Mouse (Mus musculus) forebrain, embryonic 14.5 days (tissue): ENCODE measurements at regions not wholly inside any gene's neighbourhood (a gene's known extent, or its start where the extent isn't known, plus 50 kb on each side); places are given as distances from the start of the nearest gene placed in this dataset.

ENCODE experiments used
- ATAC-seq: fragments of 200-750 bp; cut with Nextera tagmentation; 2 replicates; pipeline ENCODE4 v1.8.0; 2017; ENCODE audit warnings: mild to moderate bottlenecking, moderate library complexity
- DNase-seq: peaks from one replicate; pipeline ENCODE4 v3.0.0-alpha.2; 2015; ENCODE audit warnings: low spot score
- H3K27ac ChIP-seq: fragments of 300-500 bp; sonication (generic); 2 replicates; pipeline ENCODE4 v1.5.1; 2014; ENCODE audit warnings: low read depth, mild to moderate bottlenecking, control low read depth, low read length, moderate library complexity
- H3K27me3 ChIP-seq: fragments of 300-500 bp; sonication (generic); replicated peaks from 2 replicates; pipeline ENCODE4 v1.6.1; 2014; ENCODE audit warnings: low read length, control low read depth, mixed read lengths; ENCODE audit not compliant: control insufficient read depth, insufficient read depth
- H3K36me3 ChIP-seq: fragments of 300-500 bp; sonication (generic); 2 replicates; pipeline ENCODE4 v1.6.1; 2014; ENCODE audit warnings: low read length, control low read depth; ENCODE audit not compliant: control insufficient read depth, insufficient read depth
- H3K4me1 ChIP-seq: fragments of 300-500 bp; sonication (generic); 2 replicates; pipeline ENCODE4 v1.6.1; 2014; ENCODE audit warnings: antibody characterized with exemption, low read length, control low read depth; ENCODE audit not compliant: control insufficient read depth, insufficient read depth
- H3K4me2 ChIP-seq: fragments of 300-500 bp; sonication (generic); 2 replicates; pipeline ENCODE4 v1.6.1; 2014; ENCODE audit warnings: mild to moderate bottlenecking, control low read depth, low read length
- H3K4me3 ChIP-seq: fragments of 300-500 bp; sonication (generic); 2 replicates; pipeline ENCODE4 v1.5.1; 2014; ENCODE audit warnings: low read depth, low read length, control low read depth
- H3K9ac ChIP-seq: fragments of 300-500 bp; sonication (generic); 2 replicates; pipeline ENCODE4 v1.6.1; 2014; ENCODE audit warnings: mild to moderate bottlenecking, low read length, control low read depth, moderate library complexity
- H3K9me3 ChIP-seq: fragments of 300-500 bp; sonication (generic); replicated peaks from 2 replicates; pipeline ENCODE4 v1.6.1; 2016; ENCODE audit warnings: low read length, control low read depth, mixed read lengths; ENCODE audit not compliant: control insufficient read depth
- WGBS: fragments of 180-500 bp; shearing (Covaris S2); extraction: QIAGEN DNeasy Blood & Tissue Kit; methylation state at CpG from one replicate; pipeline ENCODE4 v1.1.7; 2014; 5-methylcytosine and 5-hydroxymethylcytosine counted together

- ATAC-seq (no peak), DNase-seq (peak; percentile 31)
- Histone ChIP-seq H3K36me3 (no peaks in the 10 kb centered on the region), H3K27ac (no peak overlapping the region; the same call in 1 of the 2 replicates), H3K9me3 (no peaks in the 10 kb centered on the region; the same call in 1 of the 2 replicates), H3K27me3 (no peaks in the 10 kb centered on the region), H3K4me2 (no peak overlapping the region), H3K4me3 (no peak overlapping the region), H3K9ac (no peak overlapping the region), H3K4me1 (no peaks in the 10 kb centered on the region)
- 35% methylated on average over 3 of the region's 3 CpGs for WGBS
Observed at GRCm38 (mm10) chr11:56627659-56628058, 383.5 kb upstream of the Gria1 start.

DNA sequence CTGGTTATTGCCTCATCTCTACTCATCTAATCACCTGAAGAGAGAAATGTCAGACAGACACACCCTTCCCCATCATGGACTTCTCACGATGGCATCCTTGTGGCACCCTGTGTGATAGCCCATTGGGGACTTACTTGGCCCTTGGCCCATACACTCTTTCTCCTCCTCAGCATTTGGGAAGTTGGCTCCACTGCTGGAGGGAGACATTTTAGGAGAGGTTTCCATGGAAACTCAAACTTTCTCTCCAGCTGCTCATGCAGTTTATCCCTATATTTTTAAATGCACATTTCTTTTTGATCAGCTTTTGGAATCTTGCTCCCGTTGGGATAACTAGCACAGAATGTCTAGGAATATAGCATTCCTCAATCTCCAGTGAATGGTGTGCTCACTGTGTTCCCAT, 377.7 kb upstream of the Gria1 start:
- WGBS: 81% methylated on average over 2 of the region's 2 CpGs
- ATAC-seq: no peak

DNA sequence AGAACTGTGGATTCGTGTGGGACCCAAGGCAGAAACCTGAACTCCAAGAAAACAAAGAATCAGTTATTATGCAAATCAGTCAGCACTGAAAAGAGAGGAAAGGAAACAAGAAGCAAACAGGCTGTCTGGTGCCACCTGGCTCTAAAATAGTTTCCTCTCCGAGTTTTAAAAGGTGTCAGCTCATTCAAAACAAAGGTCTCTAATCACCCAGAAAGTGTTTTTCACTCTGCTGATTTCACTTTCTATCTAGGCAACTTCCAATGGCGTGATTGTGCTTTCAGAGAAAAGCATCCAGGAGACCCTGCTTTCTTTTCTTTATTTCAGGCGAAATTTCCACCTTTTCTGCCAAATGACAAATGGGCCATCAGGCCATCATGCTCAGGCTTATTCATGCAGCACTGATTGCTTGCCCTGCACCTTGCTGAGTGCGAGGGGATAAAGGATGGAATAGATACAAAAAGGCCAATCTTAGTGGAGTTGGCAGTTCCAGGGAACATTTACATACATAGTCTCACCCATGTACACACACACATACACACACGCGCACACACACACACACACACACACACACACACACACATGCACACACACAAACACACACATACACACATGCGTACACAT, 374.5 kb upstream of the Gria1 start:
- Histone ChIP-seq H3K4me2 (no peak overlapping the region), H3K9ac (no peak overlapping the region), H3K27me3 (no peaks in the 10 kb centered on the region), H3K9me3 (no peaks in the 10 kb centered on the region; the same call in 1 of the 2 replicates), H3K27ac (0 out of 2 replicates have a peak overlapping the region, but pooled peaks have one; percentile 3), H3K4me1 (peaks cover 11% of the 10 kb centered on the region; the same call in 1 of the 2 replicates), H3K4me3 (no peak overlapping the region), H3K36me3 (no peaks in the 10 kb centered on the region)
- DNase-seq (peak; percentile 75), ATAC-seq (peak; percentile 65; the same call in 1 of the 2 replicates)
- 13% methylated on average over 8 of the region's 8 CpGs for WGBS

More for the DNA sequence above, 377.7 kb upstream of the Gria1 start:
- no peak for DNase-seq
- H3K4me1 ChIP-seq: peaks cover 11% of the 10 kb centered on the region; the same call in 1 of the 2 replicates
- no peak overlapping the region for H3K9ac ChIP-seq
- H3K4me2 ChIP-seq: no peak overlapping the region
- no peaks in the 10 kb centered on the region for H3K27me3 ChIP-seq
- no peaks in the 10 kb centered on the region; the same call in 1 of the 2 replicates for H3K9me3 ChIP-seq
- no peaks in the 10 kb centered on the region for H3K36me3 ChIP-seq
- H3K27ac ChIP-seq: no peak overlapping the region
- no peak overlapping the region for H3K4me3 ChIP-seq

GRCm38 (mm10) chr11:56641716-56642115, 369.5 kb upstream of the Gria1 start:
- 24% methylated on average over 3 of the region's 3 CpGs for WGBS
- Histone ChIP-seq H3K4me2 (no peak overlapping the region), H3K4me3 (no peak overlapping the region), H3K9me3 (no peaks in the 10 kb centered on the region), H3K36me3 (no peaks in the 10 kb centered on the region), H3K27ac (no peak overlapping the region), H3K4me1 (peaks cover 5% of the 10 kb centered on the region; the same call in 1 of the 2 replicates), H3K27me3 (no peaks in the 10 kb centered on the region), H3K9ac (no peak overlapping the region)
- ATAC-seq (peak; percentile 37; the same call in 1 of the 2 replicates), DNase-seq (peak; percentile 61)
